Mouse (Mus musculus): ENCODE data around the gene Lyst.

GRCm38 (mm10) chr13:13783296-13783695 lies 193.1 kb downstream of the Lyst start:
- TF ChIP-seq CTCF (IDR thresholded peaks at IDR 0.05; ENCODE audit: low read depth, low read length): no peak
- TF ChIP-seq POLR2A (IDR thresholded peaks at IDR 0.05; ENCODE audit: borderline replicate concordance, low read depth, low read length): no peak
